Mouse (Mus musculus): Measurements from ENCODE around the gene Kin. TPM values are rescaled to one million over a fixed set of nuclear protein-coding genes. Genes with fewer than 3 reads are reported as not detected.
A peak's percentile ranks its signal among the peaks of the same experiment; 100 is the strongest.

Kin gene
- polyA plus RNA-seq, 1 experiment from 2014 or later, result 26.1 TPM

DNA sequence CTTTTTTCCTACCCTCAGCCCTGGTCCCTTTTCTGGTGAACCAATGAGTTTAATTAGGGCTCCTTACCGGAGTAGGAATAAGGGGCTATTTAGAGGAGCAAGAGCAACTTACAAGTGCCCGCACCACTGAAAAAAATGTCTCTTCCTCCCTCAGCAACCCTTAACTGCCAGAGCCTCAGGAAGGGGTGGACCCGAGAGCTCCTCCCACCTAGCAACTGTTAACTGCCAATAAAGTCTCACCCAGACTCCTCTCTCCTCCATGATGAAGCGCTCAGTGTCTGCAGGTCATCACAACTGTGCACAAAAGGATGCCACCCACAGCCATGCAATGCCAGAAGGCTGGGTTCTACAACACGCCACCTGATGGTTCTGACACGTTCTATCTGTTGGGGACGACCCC, 8.6 kb upstream of the Kin start:
- no peak for ATAC-seq
- H3K27me3 ChIP-seq (replicated peaks; ENCODE audit: control insufficient read depth, insufficient read depth, low read length), result no peaks in the 10 kb centered on the region
- 93% methylated on average over 7 of the region's 7 CpGs for WGBS
- H3K4me1 ChIP-seq (ENCODE audit: control insufficient read depth, insufficient read depth, low read depth, low read length), result peaks cover 2% of the 10 kb centered on the region; the same call in 1 of the 2 replicates
- H3K27ac ChIP-seq (ENCODE audit: low read depth, low read length), result no peak overlapping the region
- no peak overlapping the region for H3K9ac ChIP-seq (ENCODE audit: low read depth, low read length)
- no peak overlapping the region for H3K4me2 ChIP-seq (ENCODE audit: low read length)
- no peak overlapping the region for H3K4me3 ChIP-seq (ENCODE audit: low read length)
- no peaks in the 10 kb centered on the region for H3K9me3 ChIP-seq (ENCODE audit: control insufficient read depth, low read length)
- peaks cover 11% of the 10 kb centered on the region for H3K36me3 ChIP-seq (ENCODE audit: control insufficient read depth, insufficient read depth, low read length)

DNA sequence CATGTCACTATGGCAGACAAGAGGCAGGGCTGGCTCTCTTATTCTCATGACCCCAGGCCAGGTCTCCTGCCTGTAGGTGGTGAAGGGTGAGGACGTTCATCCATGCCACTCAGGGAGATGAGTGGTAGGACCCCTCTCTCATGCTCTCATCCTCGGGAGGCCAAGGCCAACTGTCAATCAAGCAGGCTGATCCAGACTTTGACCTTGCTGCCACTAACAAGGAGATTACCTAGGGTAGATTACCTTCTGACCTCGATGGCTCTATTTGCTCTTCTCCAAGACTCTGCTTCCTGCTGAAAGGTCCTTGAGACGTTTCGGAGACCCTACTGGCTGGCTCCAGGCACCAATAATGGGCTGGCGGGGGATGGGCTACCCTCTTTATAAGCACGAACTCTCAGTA, 5.9 kb upstream of the Kin start:
- ATAC-seq, result no peak
- no peaks in the 10 kb centered on the region for H3K9me3 ChIP-seq (ENCODE audit: control insufficient read depth, low read length)
- WGBS, result 83% methylated on average over 7 of the region's 7 CpGs

DNA sequence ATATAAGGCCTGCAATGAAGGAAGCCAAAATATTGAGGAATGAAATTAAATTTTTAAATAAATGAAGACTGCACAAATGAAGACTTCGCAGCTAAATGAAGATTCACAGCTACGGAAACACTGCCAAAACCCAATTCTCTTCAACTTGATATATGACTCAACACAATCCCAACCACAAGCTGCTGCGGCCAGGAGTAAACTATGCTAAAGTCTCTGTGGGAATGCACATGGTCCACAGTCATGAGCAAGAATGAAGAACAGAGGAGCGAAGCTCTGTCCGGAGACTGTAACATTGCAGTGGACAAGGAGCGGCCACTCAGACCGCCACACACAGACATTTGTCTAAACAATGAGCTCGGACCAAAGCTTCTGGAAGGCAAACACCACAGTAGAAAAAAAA, 3.7 kb upstream of the Kin start:
- H3K9ac ChIP-seq (ENCODE audit: low read depth, low read length), result no peak overlapping the region
- H3K4me2 ChIP-seq (ENCODE audit: low read length), result no peak overlapping the region
- H3K27me3 ChIP-seq (replicated peaks; ENCODE audit: control insufficient read depth, insufficient read depth, low read length), result no peaks in the 10 kb centered on the region
- ATAC-seq, result no peak
- H3K36me3 ChIP-seq (ENCODE audit: control insufficient read depth, insufficient read depth, low read length), result no peaks in the 10 kb centered on the region
- 88% methylated on average over 8 of the region's 8 CpGs for WGBS
- peaks cover 27% of the 10 kb centered on the region for H3K4me1 ChIP-seq (ENCODE audit: control insufficient read depth, insufficient read depth, low read depth, low read length)
- H3K9me3 ChIP-seq (ENCODE audit: control insufficient read depth, low read length), result no peaks in the 10 kb centered on the region
- no peak overlapping the region for H3K4me3 ChIP-seq (ENCODE audit: low read length)
- no peak overlapping the region for H3K27ac ChIP-seq (ENCODE audit: low read depth, low read length)

More for the DNA sequence above, 5.9 kb upstream of the Kin start:
- H3K4me3 ChIP-seq (ENCODE audit: low read length), result no peak overlapping the region
- H3K27ac ChIP-seq (ENCODE audit: low read depth, low read length), result no peak overlapping the region
- H3K4me1 ChIP-seq (ENCODE audit: control insufficient read depth, insufficient read depth, low read depth, low read length), result peaks cover 22% of the 10 kb centered on the region
- H3K4me2 ChIP-seq (ENCODE audit: low read length), result no peak overlapping the region
- H3K36me3 ChIP-seq (ENCODE audit: control insufficient read depth, insufficient read depth, low read length), result no peaks in the 10 kb centered on the region
- no peaks in the 10 kb centered on the region for H3K27me3 ChIP-seq (replicated peaks; ENCODE audit: control insufficient read depth, insufficient read depth, low read length)
- H3K9ac ChIP-seq (ENCODE audit: low read depth, low read length), result no peak overlapping the region

DNA sequence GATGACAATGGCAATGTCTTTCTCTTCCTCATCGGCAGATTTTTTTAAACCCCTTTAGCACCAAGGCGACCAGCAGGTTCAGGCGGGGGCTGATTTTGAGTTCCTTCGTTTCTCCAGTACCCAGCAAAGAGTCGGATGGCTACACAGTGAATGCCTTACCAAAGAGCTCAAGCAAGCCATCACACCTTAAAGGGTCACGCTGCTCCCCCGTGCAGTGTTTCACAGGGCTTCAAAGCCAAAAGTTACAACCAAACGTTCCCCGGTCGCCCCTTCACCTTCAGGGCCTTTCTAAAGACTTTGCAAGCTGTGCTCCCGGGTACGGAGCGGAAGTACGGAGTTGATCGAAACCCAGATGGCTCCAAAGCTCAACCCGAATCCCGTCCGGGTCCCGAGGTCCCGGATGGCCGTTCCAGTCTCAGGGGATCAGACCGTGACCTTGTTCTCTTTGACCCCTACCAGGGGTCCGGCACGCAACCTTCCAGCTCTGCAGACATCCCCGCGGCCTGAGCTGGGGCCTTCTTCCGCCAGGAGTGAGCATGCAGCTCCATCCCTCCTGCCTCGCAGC, 566 bp upstream of the Kin start:
- H3K9ac ChIP-seq (ENCODE audit: low read depth, low read length), result peak overlapping the region; percentile 99
- no peaks in the 10 kb centered on the region for H3K9me3 ChIP-seq (ENCODE audit: control insufficient read depth, low read length)
- peaks cover 30% of the 10 kb centered on the region for H3K4me1 ChIP-seq (ENCODE audit: control insufficient read depth, insufficient read depth, low read depth, low read length)
- H3K27me3 ChIP-seq (replicated peaks; ENCODE audit: control insufficient read depth, insufficient read depth, low read length), result no peaks in the 10 kb centered on the region
- under 1% methylated on average over 28 of the region's 28 CpGs for WGBS
- no peaks in the 10 kb centered on the region for H3K36me3 ChIP-seq (ENCODE audit: control insufficient read depth, insufficient read depth, low read length)
- no peak for ATAC-seq
- H3K27ac ChIP-seq (ENCODE audit: low read depth, low read length), result peak overlapping the region; percentile 95
- H3K4me3 ChIP-seq (ENCODE audit: low read length), result peak overlapping the region; percentile 95
- H3K4me2 ChIP-seq (ENCODE audit: low read length), result peak overlapping the region; percentile 73

DNA sequence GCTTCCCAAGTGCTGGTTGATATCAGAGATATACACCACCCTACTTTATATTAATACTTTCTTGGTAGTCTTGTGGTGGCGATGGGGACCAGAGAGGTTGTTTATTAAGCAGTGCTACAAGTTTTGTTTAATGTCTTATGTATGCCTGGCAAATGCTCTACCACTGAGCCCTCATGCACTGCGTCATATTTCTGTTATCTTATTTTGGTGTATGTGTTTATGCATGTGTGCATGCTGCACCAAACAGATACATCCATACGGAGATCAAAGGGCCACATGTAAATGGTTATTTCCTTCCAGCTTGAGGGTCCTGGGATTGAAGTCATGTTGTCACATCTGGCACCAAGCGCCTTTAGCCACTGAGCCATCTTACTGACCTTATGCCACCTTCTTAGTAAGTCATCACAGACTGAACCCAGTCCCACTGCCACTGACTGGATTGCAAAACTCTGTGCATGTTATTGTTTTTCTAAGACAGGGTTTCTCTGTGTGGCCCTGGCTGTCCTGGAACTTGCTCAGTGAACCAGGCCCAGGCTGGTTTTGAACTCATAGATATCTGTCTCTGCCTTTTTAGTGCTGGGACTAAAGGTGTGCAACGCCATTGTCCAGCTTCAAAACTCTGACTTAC, 1.2 kb downstream of the Kin start:
- no peak overlapping the region for H3K27ac ChIP-seq (ENCODE audit: low read depth, low read length)
- peaks cover 29% of the 10 kb centered on the region for H3K4me1 ChIP-seq (ENCODE audit: control insufficient read depth, insufficient read depth, low read depth, low read length)
- peak overlapping the region; percentile 95 for H3K4me3 ChIP-seq (ENCODE audit: low read length)
- no peaks in the 10 kb centered on the region for H3K9me3 ChIP-seq (ENCODE audit: control insufficient read depth, low read length)
- no peak for ATAC-seq
- H3K9ac ChIP-seq (ENCODE audit: low read depth, low read length), result 0 out of 2 replicates have a peak overlapping the region, but pooled peaks have one; percentile 31
- H3K4me2 ChIP-seq (ENCODE audit: low read length), result peak overlapping the region; percentile 86
- H3K36me3 ChIP-seq (ENCODE audit: control insufficient read depth, insufficient read depth, low read length), result no peaks in the 10 kb centered on the region
- WGBS, result 88% methylated on average over 5 of the region's 5 CpGs
- no peaks in the 10 kb centered on the region for H3K27me3 ChIP-seq (replicated peaks; ENCODE audit: control insufficient read depth, insufficient read depth, low read length)

DNA sequence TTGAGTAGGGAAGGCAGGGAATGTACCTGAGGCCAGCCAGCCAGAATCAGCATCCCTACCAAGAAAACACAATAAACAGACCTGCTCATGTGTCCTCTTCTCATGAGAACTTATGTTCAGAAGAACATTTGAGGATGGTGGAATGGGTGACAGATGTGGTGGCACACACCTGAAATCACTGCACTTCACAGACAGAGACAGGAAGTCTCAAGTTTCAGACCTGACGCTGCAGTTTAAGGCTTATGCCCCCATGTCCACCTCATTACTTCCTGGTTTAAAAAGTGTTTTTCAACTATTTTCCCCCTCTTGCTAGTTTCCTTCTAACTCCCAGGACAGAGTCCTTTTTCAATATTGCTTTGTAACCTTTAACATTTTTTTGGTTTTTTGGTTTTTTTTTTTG, 2.3 kb downstream of the Kin start:
- no peak overlapping the region for H3K4me2 ChIP-seq (ENCODE audit: low read length)
- H3K27ac ChIP-seq (ENCODE audit: low read depth, low read length), result no peak overlapping the region
- 95% methylated on average over 1 of the region's 1 CpGs for WGBS
- H3K9ac ChIP-seq (ENCODE audit: low read depth, low read length), result no peak overlapping the region
- no peak overlapping the region for H3K4me3 ChIP-seq (ENCODE audit: low read length)
- H3K9me3 ChIP-seq (ENCODE audit: control insufficient read depth, low read length), result no peaks in the 10 kb centered on the region
- no peak for ATAC-seq
- H3K36me3 ChIP-seq (ENCODE audit: control insufficient read depth, insufficient read depth, low read length), result no peaks in the 10 kb centered on the region; the same call in 1 of the 2 replicates
- no peaks in the 10 kb centered on the region for H3K27me3 ChIP-seq (replicated peaks; ENCODE audit: control insufficient read depth, insufficient read depth, low read length)
- peaks cover 23% of the 10 kb centered on the region for H3K4me1 ChIP-seq (ENCODE audit: control insufficient read depth, insufficient read depth, low read depth, low read length)

DNA sequence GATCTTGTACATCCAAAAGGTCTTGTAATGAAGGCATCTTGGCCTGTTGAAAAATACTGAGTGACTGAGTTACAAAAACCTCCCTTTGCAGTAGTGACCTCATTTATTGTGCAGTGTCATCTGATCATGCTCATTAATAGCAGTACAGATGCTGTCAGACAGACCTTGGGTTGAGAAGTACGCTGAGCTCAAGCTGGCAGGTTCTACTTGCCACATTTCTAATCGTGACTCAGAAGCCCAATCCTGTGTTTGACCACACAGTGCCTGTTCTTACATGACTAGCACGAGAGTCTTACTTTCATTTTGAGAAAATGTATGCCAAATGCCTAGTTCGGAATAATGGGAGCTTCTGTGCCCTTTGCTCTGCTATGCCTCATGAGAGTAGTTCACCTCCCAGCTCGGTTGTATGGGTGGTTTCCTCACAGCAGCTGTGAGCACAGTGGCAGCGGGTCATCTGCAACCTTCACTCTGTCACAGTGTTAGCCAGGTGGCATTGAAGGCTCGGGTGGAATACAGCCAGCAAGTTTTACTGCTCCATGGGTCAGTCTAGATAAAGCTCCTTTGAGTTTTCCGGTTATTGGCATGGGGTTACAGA, 7.0 kb downstream of the Kin start:
- Histone ChIP-seq H3K4me2 (ENCODE audit: low read length) (no peak overlapping the region), H3K27me3 (replicated peaks; ENCODE audit: control insufficient read depth, insufficient read depth, low read length) (no peaks in the 10 kb centered on the region), H3K9ac (ENCODE audit: low read depth, low read length) (no peak overlapping the region), H3K27ac (ENCODE audit: low read depth, low read length) (no peak overlapping the region), H3K4me3 (ENCODE audit: low read length) (no peak overlapping the region), H3K36me3 (ENCODE audit: control insufficient read depth, insufficient read depth, low read length) (peaks cover 20% of the 10 kb centered on the region), H3K4me1 (ENCODE audit: control insufficient read depth, insufficient read depth, low read depth, low read length) (no peaks in the 10 kb centered on the region), H3K9me3 (ENCODE audit: control insufficient read depth, low read length) (no peaks in the 10 kb centered on the region)
- no peak for ATAC-seq
- WGBS, result 79% methylated on average over 8 of the region's 8 CpGs

DNA sequence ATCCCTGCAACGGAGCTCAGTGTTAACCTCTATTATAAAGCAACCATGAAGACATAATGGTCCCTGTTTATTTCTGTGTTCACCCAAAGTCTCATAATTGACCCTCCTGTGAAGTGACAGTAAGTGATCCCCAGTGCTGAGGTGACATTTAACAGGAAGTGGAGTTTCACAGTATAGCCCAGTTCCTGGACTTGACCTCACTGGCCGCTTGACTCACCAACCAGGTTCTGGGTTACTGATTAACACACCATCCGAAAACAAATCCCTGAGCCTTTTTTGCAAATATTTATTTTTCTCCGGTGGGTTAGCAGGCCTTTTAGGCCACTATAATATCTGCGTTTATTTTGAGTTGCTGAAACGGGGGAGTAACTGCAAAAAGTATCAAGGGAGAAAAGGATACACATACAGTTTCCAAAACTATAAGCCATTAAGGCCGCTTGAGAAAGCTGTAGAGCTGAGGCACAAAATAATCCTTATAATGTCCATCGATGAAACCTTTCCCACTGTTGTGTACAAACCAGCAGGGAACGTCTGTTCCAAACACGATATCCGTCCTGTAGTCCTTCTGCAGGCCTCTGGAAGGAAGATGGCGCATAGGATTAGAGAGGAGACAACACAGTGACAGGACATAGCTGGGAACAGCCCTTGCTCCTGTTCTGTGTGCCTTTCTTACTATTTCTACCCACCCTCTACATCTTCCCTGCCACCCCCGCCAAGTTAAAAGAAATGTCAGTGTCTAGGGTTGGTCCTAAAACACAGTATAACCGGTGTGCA, 14.1 kb downstream of the Kin start:
- no peak overlapping the region for H3K4me3 ChIP-seq (ENCODE audit: low read length)
- no peaks in the 10 kb centered on the region for H3K4me1 ChIP-seq (ENCODE audit: control insufficient read depth, insufficient read depth, low read depth, low read length)
- H3K9ac ChIP-seq (ENCODE audit: low read depth, low read length), result no peak overlapping the region
- H3K36me3 ChIP-seq (ENCODE audit: control insufficient read depth, insufficient read depth, low read length), result peaks cover 24% of the 10 kb centered on the region
- H3K4me2 ChIP-seq (ENCODE audit: low read length), result no peak overlapping the region
- H3K27ac ChIP-seq (ENCODE audit: low read depth, low read length), result no peak overlapping the region
- WGBS, result 90% methylated on average over 14 of the region's 14 CpGs
- no peaks in the 10 kb centered on the region for H3K9me3 ChIP-seq (ENCODE audit: control insufficient read depth, low read length)
- no peaks in the 10 kb centered on the region for H3K27me3 ChIP-seq (replicated peaks; ENCODE audit: control insufficient read depth, insufficient read depth, low read length)
- no peak for ATAC-seq

DNA sequence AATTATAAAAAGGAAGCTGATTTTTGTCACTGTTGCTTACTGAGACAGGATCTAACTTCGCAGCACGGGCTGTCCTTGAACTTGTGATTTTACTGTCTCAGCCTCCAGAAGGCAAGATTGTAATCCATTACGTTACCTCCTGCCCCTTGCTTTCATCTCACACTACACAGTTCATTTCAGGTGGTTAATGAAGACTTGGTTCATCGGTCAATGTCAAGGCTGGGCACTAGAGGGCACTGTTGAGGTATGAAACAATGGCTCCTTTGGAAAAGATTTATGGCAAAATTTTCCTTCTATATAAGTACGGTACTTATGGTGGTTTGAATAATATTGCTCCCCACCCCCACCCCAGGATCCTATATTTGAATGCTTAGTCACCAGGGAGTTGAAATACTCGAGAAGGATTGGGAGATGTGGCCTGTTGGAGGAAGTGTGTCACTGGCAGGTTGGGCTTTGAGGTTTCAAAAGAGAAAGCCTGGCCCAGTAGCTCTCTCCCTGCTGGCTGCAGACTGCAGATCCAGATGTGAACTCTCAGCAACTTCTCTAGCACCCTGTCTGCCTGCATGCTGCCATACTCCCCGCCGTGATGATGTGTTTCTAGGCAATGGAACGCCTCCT, 18.3 kb downstream of the Kin start:
- Histone ChIP-seq H3K27ac (ENCODE audit: low read depth, low read length) (no peak overlapping the region), H3K4me2 (ENCODE audit: low read length) (no peak overlapping the region), H3K27me3 (replicated peaks; ENCODE audit: control insufficient read depth, insufficient read depth, low read length) (no peaks in the 10 kb centered on the region), H3K4me1 (ENCODE audit: control insufficient read depth, insufficient read depth, low read depth, low read length) (no peaks in the 10 kb centered on the region), H3K36me3 (ENCODE audit: control insufficient read depth, insufficient read depth, low read length) (no peaks in the 10 kb centered on the region), H3K9me3 (ENCODE audit: control insufficient read depth, low read length) (no peaks in the 10 kb centered on the region), H3K9ac (ENCODE audit: low read depth, low read length) (no peak overlapping the region), H3K4me3 (ENCODE audit: low read length) (no peak overlapping the region)
- 37% methylated on average over 9 of the region's 9 CpGs for WGBS
- ATAC-seq, result 0 out of 2 replicates have a peak, but pooled peaks have one; percentile 46

Measured in hindbrain, embryonic 16.5 days (tissue).